Mouse (Mus musculus) inflammation-experienced regulatory T-cells, adult 6 months (primary cell): ENCODE data around the gene Snx22. TPM values are rescaled to one million over a fixed set of nuclear protein-coding genes. Genes with fewer than 3 reads are reported as not detected.

Source experiments
- ATAC-seq: one replicate; pipeline ENCODE4 v1.8.0; 2017
- polyA plus RNA-seq, 3 experiments: library from polyadenylated mRNA; unstranded; fragments of 100-300 nt; shearing (Covaris generic); gene quantifications; one replicate each; pipeline ENCODE4 v1.2.1; 2017

Gene Snx22
- polyA plus RNA-seq, result 1 to 10 TPM; 1.3 to 2.3 (median 1.6) TPM

DNA sequence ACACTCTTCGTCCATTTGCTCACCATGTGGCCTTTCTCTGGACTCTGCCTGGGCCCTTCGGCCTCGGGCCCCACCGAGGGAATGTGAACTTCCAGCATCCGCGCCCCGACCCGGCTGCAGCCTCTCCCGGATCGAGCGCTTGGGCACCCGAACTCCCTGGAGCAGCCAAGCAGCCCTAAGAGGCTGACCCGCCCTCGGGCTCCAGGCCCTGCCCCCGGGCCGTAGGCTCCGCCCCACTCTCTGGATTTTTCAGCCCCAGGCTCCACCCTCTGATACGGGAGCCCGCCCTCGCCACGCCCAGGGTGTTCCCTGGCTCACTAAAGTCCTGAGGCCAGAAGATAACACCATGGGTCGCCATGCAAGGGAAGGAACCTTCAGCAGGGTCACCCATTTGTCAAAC is at the start of gene Snx22:
Gene Snx22 (minus strand): TSS at position 137 of the 400 bp plus-strand sequence.
- peak; percentile 83 for ATAC-seq

DNA sequence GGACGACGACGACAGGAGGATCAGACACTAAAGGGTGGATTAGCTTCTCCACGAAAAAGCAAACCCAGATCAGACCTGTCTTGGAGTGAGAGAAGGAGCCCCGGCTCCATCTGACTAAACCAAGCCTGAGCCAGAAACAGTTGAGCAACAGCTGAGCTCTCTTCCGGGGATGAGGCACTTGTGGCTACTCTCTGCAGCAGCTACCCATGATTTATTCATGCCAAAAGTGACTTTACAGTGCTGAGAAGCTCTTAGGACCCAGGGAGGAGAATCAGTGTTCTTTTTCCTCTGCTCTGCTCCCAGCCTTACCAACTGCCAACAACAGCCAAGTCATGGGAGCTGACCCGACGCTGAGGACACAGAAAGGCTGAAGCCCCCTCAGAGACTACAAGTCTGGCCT is 47.4 kb upstream of the Snx22 start:
- ATAC-seq, result no peak

DNA sequence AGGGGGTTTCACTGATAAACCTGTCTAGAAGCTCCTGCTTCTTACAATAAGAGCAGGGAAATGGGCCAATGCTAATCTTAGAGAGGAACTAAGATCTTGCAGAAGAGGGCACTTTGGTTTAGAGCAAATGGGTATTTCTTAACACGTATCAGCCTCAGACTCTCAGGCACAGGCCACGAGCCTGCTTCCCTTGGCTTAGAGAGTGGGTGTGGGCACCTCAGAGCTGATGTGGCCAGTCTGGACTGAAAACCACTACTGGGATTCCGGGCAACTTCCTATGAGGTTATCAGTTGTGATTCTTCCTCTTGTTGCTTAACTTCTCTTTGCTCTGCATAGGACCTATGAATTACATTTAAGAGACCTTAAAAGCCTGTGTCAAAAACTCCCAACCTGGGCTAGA is 44.8 kb upstream of the Snx22 start:
- no peak for ATAC-seq

DNA sequence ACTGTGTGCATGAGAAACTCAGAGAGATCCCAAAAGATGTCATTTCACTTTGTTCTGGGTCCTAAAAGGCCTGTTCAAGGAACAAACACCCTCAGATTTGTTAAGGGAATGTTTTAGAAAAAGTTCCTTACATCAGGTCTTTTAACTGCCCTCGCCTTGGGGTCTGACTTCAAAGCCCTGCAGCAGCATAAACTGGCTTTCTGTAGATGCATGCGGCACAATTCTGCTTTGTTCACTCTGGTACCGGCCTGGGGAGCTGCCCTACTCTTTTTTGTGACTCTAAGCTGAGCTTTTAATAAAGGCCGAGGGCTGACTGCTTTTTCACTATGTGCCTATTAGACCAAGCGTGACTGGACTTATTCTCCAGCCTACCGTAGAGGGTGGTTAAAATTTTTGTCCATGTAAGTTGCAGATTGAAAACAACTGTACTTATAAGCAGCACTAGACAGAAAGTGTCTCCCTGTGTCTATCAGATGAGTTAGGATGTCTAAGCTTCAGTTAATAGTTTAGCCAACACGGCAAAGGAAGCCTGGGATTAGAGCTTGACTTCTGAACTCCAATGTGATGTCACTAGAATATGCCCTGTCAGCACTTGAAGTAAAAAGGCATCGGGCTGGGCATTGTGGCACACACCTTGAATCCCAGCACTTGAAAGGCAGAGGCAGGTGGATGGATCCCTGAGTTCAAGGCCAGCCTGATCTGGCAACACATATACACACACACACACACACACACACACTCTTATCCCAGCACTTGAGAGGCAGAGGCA is 41.3 kb upstream of the Snx22 start:
- no peak for ATAC-seq

DNA sequence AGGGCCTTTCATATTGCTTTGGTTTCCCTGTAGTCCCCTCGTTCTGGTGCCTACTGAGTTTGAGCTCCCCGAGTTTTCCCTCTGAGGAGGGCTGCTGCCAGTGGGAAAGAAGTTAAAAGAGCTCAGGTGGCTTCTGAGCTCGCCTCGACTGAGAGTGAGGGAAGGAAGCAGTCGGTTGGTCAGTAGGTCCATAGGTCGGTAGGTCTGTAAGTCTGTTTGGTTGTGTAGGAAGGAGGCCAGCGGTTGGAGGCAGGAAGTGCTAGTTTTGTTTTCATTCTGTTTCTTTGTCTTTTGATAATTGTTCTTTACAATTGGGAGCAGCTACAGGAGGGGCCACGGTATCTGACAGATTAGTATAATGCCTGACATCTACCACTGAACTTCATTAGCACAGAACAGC is 40.6 kb upstream of the Snx22 start:
- ATAC-seq, result no peak

DNA sequence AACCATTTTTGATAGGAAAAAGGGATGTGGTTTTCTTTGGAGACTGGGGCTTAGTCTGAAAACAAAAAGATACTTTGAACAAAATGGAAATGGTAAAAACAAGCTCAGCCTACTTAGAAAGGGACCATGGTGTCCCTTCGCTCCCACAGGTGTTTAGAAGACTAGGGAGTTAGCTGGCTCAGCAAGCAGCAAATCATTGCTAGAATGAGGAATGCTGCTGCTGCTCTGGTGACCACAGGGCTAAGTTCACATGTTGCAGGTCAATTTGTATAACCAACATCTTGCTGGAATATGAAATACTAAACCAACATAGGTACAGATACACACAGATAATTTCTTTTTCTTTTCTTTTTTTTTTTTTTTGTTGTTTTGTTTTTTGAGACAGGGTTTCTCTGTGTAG is 40.1 kb upstream of the Snx22 start:
- no peak for ATAC-seq

DNA sequence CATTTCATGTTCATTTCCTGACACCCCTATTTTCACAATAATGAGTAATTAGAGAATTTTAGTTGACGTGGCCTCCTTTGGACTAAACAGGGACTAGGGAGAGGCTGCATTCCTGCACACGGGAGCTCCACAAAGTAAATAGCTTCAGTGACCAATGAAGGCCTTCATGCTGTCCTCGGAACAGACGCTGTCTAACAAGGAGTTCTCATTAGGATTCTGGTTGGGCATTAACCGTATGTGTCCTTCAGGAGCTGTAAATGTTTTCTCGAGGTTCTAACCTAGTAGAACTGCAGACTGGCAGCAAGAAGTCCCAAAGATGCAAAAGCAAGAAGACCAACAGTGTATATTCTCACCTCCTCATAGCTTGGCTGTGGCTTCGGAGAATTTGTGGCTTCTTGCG is 35.6 kb upstream of the Snx22 start:
- no peak for ATAC-seq

DNA sequence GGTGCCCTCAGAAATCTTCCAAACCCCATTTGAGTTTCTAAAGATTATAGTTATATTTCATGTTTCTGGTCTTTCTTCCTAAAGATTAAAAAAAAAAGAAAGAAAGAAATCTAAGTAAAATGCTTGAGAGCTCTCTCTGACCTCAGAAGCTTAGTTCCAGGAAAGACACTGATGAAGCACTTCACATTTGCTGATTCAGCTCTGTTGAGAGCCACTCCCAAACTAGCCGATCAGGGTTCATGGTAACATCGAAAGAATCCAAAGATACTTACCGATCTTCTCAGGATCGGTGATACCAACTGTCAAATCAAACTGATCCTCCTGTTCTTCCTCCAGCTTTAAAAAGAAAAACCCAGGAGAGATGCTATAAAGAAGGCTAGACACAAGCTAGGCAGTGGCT is 35.1 kb upstream of the Snx22 start:
- ATAC-seq, result no peak

DNA sequence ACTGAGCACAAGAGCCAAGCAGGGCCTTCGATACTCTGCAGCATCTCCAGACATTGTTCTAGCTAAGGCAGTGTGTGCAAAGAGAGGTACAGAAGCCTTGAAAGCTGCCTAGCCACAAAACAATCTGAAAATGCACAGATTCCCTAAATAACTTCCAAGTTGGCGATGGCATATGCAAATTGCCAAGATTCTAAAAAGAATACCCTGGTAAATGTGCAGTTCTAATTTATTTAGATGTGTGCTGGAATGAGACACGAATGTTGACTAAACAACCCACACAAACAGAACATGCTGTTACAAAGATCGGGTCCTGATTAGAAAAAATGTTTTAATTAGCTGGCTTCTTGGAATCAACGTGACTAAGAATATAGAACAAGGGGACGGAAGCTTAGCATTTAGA is 33.1 kb upstream of the Snx22 start:
- ATAC-seq, result no peak

DNA sequence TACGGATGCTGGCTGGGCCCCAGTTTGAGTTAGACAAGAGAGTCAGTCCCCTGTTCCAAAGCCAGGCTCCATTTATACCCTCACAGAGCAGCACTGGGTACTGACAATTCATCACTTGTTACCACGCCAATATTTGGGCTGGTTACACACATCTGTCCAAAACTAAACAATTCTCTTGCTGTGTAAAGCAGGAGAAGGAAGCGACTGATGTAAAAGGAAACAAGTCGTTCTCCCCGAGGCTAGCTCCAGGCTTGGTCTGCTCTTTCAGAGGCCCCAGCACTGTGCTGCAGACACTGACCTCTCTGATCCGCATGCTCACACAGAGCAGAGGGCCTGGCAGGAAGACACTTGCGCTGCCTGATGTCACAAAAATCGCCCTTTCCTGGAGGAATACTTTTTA is 32.1 kb upstream of the Snx22 start:
- ATAC-seq, result no peak

DNA sequence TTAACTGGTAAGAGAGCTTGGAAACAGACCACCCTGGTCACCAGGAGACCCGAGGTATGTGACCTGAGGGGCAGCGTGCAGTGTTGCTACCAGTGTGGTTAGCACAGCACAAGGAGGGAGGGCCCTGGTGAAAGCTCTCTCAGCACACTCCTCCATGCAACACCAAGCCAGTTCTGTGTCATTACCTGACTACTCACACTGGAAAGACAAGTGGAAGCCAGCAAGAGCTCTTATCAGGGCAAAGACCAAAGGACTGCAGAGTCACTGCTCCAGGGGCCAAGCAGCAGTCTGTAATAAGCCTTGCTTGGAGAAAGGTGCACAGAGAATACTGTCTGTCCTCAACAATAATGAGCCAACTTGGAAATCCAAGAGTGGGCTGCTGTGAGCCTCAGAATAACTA is 23.1 kb upstream of the Snx22 start:
- ATAC-seq, result no peak

DNA sequence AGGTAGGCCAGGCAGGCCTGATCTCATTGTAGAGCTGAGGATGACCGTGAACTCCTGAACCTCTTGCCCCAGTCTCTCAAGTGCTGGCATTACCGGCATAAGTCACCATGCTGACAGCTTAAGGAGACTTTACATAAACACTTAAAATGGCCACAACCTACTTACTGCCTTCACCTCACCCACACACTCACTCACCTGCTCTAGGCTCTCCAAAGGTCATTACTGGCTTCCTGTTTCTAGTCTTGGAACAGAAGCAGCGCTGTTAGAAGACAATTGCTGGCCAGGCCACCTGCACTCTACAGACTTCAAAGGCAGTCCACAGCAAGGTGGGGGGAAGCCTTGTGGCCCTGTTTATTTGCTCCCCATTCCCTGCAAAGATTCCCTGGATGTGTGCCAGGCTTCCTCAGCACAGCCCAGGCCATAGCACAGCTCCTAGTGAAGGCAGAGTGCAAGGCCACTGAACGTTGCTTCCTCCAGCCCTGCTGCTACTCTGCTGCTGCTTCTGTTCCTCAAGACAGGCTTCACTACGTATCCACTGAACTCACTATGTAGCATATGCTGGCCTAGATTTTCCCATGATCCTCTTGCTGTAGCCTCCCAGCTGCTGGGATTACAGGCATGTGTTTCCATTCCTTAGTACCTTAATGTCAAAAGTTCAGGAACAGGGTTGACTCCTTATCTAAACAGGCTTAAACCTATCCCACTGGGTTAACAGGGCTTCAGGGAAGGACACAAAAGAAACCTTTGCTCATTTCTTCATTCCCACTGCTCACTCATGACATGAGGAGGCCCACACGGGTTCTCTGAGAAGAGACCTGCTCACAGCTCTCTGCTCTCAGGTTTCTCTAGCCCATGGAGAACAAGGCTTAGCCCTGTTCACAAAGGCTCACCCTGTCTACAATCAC is 22.1 kb upstream of the Snx22 start:
- ATAC-seq, result no peak

DNA sequence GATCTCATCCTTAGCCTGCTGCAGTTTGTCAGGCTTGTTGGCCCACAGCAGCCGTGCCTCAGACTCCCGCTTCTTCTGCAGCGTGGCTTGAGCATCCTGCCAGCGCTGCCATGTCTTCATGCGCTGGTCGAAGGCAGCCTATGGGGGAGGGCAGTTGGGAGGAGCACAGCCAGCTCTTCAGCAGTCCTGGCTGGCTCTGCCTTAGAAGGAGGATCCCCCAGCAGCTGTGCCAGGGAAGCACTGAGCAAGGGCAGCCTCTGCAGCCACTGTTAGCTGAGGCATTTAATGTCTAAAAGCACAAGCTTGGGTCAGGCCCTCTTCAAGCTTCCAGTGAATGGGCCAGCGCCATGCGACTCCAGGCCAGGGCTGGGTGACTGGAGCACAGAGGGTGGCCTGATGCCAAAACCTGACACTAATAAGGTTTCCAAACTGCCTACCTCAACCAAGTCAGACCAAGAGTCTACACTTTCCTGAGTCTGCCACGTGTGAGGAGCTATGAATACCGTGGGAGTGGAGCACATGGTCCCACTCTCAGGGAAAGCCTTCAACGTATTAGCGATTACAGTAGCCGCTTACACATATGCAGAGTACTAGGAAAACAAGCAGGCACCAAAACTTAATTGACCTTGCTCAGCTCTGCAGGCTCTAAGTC is 21.2 kb upstream of the Snx22 start:
- ATAC-seq, result no peak

DNA sequence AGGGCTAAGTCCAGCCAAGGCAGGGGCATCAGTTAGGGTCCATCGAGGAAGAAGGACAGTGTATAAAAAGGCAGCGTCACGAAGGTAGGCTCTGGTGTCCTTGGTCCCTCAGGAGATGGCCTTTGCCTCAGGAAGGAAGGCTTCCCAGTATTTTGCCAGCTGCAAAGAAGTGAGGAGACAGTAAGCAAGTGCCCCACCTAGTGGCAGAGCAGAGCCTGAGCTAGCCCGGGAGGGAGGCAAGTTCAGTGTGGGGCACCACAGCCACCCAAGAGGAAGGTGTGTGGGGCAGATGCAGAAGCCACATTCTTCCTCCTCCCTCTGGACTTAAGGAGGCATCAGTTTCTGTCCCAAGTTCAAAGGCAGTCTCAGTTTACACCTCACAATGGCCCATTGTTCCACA is 18.9 kb upstream of the Snx22 start:
- ATAC-seq, result no peak

DNA sequence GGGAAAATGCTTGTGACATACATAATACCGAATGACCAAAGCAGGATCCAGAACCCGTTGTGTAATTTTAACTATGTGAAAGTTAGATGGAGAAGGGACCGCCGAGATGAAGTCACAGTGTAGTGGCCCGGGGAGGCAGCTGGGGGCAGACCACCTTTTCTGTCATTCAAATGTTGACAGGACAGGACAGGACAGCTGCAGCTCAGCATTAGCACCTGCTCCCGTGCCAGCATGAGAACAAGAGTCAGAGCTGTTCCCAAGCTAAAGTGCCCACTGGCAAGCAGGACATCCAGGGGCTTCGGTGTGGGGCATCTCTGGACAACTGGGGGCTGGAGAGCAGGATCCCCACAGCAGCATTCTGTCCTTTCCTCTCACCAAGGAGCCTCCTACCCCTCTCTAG is 17.5 kb upstream of the Snx22 start:
- no peak for ATAC-seq

DNA sequence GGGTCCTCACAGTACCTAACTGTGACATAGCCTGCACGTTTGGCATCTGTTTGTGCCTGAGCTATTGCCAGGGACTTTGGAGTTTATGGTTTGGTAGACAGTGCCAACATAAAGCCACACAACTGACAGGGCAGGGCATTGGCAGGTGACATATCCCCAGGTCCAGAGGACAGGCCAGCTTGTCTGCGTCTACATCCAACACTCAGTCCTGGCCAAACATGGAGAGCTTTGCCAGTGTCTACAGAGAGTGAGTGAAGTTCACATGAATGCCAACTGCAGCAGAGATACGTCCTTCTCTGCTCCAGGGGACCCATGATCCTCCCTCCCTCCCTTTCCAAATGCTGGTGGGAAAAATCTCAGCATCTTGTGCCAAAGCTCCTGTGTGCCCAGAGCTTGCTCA is 14.7 kb upstream of the Snx22 start:
- ATAC-seq, result no peak

DNA sequence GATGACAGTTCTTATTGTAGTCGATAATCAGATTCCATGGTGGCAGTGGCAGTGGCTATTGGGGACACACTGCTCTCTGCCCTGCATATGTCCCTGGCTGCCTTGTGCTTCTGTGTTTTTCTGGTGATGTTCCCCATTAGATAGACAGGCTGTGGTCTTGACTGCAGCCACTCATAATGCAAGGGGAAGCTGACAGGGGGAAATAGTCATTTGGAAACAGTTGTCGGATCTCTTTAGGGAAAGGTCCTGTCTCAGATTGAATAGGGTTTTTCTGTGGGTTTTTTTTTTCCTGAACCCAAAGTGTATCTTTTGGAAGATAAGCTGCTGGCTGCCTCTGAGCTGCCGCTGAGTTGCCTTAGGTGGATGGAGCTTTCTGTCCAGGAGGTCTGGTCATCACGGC is 12.5 kb upstream of the Snx22 start:
- no peak for ATAC-seq

DNA sequence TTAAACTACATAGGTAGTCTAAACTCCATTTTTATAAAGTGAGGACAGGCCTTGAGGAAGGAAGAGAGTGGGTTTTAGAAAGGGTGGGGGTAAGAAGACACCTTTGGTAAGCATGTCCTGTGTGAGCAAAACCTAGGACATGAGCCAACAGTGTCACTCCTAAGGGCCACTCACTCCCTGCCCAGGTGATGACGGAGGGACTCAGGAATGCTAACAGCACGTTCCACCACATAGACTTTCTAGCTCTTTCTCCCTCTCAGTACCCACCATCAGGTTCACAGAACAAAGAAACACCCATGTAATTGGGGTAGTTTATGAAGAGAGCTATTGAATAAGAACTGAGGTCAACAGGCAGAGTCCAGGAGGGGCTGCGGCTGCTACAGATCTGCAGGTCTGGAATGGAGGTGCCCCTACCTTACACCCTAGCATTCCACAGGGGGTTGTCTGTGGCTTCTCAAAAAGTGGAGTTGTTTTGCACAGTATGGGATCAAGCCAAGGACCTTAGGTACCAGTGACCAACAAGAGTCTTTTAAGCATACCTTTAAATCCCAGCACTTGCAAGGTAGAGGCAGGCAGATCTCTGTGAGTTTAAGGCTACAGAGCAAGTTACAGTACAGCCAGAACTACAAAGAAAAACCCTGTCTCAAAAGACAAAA is 11.4 kb upstream of the Snx22 start:
- ATAC-seq, result no peak

DNA sequence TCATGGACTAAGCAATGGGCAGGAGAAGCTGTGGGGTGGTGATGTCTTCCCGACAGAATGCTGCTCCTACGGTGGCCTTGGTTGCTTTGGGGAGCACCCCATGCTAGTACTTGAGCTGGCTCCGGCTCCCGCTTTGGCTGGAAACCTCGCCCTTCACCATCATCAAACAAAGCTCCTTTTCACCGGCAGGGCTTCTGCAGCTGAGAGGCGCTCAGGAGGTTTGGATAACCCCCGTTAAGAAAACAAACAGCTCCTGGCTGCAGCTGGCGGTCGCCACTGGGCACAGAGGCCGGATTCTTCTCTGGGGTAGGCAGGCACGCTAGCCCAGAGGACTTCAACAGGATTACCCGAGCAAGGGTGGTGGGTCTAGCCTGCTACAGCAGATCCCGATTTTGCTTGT is 9.0 kb upstream of the Snx22 start:
- ATAC-seq, result no peak

DNA sequence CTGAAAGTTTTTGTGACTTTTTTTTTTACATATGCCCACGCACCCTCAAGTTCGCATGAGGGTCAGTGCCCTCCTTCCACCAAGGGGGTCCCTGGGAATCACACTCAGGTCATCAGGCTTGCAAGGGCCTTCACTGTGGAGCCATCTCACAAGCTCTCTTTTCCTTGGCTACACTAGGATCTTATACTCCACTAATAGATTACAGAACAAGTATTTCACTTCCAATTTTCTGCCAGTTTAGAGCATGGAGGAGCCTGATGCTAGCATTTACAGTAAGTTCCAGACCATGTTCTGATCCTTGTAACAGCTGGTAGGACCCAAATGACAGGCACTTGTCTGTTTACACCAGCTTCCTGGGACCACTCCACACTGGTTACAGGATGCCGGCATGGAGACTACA is 8.6 kb upstream of the Snx22 start:
- ATAC-seq, result no peak

DNA sequence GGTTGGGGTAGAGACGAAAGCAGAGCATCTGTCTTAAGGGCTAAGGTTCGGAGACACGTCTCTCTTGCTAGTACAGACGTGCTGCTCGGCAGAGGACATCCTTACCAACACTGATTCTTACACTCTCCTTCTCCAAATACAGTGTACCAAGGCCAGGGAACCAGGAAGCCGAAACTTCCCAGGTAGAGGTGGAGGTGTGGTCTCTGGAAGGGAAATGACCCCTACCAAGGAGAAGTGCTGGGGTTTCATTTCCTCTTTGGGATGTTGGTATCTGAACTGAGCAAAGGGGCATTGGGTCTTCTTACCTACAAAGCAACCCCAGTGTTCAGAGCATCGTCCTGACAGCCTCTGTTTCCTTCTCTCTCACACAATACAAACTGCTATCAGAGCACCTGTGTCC is 3.2 kb upstream of the Snx22 start:
- ATAC-seq, result no peak

DNA sequence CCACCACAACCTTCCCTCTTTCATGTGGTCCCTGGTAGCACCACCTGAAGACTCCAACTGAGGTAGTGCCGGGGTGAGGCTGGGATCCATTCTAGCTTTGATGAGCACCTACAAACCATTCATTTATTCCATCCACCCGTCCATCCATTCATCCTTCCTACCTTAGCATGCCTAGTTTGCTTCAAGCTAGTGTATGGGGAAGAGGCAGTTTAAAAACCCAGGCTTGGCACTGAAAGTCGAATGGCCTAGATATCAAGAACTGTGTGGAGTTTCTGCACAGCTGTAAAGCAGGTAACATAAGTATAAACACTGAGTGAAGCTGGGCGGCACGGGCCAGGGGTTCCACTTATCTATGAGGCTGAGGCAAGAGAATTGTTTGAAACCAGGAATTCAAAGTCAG is 632 bp upstream of the Snx22 start:
- no peak for ATAC-seq

DNA sequence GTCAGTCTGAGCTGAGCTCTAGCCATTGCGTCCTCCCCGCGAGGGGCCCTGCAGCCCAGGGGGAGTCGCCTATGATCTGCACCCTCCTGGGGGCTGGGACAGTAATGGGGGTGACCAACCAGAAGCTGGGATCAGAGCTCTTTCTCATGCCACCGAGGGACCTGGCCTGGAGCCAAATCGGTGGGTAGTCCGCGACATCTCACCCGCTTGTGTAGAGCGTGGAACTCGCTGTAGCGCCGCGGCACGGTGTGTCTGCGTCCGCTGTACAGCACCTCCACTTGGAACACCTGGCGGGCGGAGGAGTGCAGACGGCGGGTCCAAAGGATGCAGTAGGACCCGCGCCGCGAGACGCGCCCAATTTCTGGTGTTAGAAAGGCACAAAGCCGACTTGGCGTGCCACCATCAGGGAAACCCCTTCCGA is 538 bp downstream of the Snx22 start:
- ATAC-seq, result peak; percentile 21
